Mouse (Mus musculus) spleen, postnatal 10 days (tissue): ENCODE measurements around the gene Slc1a1.

Experiments
- DNase-seq, 2 experiments: peaks; one replicate each; pipeline ENCODE4 v3.0.0; 2021 to 2022; ENCODE audit warnings: low spot score in 2 of 2

Gene Slc1a1

DNA sequence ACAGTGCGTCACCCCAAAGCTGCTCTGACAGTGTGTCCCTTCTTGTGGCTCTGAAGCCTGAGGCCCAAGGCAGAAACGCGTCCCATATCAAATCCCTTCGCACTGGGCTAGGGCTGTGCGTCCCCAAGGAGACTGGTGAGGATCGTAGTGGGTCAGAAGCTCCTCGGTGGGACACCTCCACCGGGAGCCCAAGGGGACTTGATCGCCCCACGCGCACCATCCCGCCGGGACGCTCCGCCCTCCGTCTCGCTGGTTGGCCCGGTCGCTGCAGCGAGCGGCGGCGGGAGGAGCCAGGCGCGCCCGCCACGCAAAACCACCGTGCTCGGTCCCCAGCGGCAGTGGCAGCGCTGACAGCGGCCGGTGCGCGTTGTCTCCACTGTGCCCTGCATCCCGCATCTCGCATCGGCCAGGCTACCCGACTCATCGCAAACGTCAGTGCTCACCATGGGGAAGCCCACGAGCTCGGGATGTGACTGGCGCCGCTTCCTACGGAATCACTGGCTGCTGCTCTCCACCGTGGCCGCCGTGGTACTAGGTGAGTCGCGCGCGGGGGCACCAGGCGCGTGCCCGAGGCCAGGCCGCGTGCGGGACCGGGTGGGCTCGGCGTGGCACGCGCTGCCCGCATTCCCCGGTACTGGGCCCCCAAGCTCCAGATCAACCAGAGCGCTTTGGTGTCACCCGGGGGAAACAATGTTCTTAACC lies at the start of gene Slc1a1:
Gene Slc1a1 (plus strand): TSS at position 252 of the 702 bp plus-strand sequence.
- peak in 1 of 2 experiments; percentile 16 for DNase-seq

DNA sequence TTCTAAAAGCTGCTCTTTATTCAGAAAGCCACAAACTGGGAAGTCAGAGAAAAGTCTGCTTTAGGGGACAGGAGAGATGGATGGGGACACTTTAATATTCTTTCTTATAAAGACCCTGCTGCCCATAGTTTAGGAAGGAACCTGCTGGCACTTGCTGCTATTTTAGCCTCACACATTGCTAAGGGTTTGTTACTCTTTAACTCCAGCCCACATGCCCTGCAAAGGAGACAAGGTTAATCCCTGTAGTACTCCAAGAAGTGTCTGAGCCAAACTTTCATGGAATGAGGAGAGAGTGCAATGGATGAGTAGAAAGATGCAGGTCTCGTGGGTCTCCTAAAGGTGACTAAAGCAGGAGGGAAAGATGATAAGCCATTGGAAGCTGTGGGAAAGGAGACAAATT lies 44.7 kb upstream of the Slc1a1 start:
- DNase-seq, result no peak

DNA sequence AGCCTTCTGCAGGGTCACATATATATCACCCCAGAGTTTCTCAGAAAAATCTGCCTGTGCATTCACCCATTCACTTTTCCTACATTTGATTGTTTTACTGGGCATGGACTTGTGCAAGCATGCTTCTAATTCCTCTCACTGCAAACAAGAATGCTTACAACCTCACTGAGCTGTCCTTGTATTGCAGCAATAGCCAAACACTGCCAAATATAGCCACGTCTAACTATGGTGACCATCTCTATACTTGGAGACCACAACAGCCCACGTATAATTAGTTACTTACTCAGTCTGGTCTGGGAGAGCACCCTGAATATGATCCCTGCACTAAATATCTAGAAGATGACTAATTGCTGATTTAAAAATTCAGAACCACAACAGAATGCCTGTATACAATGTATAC lies 41.5 kb upstream of the Slc1a1 start:
- no peak for DNase-seq

DNA sequence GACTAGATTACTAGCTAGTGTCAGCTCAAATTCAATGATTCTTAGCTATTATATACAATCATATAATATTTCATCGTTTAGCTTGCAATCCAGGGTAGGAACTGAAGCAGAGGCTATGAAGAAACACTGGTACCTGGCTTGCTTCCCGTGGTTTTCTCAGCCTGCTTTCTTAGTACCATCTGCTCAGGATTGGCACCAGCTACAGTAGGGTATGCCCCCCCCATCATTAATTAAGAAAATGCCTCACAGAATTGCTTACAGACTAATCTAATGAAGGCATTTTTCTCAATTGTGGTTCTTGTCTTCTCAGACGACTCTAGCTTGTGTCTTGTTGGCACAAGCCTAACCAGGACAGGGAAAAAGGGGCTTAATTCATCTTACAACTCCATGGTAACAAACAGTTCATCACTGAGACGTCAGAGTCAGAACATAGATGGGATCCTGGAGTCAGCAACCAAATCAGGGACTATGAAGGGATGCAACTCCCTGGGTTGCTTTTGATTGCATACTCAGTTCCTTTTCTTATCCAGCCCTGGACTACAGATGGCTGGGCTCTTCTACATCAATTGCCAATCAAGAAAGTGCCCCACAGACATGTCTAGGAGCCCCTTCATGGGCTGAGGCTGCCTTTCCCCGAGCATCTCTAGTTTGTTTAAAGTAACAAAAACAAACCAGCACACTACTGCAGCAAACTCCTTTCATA lies 38.6 kb upstream of the Slc1a1 start:
- DNase-seq, result no peak

DNA sequence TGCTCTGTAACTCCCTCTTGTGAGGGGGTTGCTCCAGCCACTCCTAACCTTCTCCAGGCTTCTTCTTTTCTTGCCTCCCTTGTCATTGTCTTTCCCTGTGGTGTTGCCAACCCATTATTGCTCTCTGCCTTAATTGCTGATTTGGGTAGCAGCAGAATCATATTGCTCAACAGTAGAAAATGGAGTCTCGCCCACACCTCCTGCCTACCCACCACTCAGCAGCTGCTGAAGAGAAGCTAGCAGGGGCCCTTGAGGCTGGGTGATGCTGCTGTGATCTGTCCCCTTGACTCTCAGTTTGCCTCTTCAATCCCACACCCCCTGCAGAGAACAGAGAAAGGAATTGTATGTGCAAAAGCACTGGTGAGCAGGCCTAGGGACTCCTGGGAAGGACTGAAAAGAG lies 37.9 kb upstream of the Slc1a1 start:
- no peak for DNase-seq

DNA sequence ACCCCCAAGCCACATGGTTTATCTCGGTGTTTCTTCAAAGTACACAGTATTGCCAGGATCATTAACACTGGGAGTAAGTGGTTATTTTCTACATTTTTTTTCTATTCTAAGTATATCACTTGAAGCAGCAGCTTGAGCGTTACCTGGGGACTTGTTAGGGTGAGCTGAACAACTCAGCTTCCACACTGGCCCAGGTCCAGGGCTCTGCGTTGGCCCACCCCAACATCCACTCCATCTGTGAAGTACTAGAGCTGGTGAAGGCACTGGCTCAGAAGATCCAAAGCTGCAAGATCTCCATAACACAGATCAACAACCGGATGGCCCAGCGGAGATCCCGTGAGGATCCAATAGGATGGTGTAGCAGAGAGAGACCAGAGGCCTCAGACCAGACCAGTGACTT lies 37.2 kb upstream of the Slc1a1 start:
- no peak for DNase-seq

DNA sequence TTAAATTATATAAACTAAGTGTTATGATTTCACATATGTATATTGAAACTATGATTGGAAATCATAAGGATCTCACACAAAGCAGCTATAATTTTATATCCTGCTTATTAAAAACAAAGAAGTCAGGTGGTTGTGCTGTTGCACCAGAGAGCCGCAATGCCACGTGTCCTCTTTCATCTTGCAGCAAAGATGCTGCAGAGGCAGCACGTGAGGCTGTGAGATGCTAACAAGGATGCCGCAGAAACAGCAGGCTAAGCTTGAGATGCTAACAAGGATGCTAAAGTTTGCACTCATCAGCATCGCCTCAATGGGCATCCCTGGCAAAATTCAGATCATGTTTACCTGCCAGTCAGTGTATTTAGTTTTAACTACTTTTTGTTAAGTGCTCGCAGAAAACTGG lies 34.4 kb upstream of the Slc1a1 start:
- no peak for DNase-seq

DNA sequence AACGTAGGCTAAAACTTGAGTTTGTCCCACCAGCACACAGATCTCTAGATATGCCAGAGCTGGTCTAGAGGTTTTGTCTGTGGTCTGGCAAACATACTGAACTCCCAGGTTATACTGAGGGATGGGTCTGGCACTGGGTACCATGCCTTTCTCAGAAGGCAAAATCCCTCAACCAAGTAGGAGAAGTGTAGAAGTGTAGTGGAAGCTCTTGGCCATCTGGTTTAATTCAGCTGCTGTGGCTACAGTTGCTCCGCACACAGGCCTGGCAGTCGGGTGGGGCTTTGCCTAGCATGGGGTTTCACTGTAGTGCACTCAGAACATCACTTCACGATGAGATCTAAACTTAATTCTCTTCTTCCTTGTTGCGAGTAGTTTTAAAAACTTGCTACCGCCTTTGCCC lies 28.6 kb upstream of the Slc1a1 start:
- DNase-seq, result no peak

DNA sequence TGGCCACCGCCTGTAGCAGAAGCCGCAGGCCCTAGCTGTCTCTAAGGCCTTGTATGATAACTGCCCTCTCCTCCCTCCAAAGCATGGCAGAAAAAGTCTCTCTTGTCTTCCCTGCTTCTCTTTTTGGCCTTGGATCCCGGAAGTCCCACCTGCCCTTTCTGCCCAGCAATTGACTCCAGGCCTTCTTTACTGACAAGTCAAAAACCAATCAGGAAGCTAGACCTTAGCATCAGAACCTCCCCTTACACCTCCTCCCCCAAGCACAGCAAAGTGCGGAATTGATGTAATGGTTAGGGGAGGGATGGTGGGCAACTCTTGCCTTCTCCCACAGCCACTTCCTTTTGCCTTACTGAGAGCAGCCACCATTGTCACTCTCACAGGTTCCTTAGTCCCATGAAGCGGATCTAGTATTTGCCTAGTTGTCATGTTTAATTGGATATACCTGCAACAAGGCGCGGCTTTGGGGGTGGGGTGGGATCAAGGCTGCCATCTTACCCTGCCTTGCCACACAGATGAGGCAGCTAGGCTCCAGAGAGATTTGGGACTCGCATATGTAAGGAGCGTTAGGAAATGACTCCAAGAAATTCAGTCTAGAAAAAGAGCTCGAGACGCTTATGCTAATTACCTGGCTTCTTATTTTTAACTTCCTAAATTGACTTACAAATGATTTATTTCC lies 27.9 kb upstream of the Slc1a1 start:
- DNase-seq, result no peak

DNA sequence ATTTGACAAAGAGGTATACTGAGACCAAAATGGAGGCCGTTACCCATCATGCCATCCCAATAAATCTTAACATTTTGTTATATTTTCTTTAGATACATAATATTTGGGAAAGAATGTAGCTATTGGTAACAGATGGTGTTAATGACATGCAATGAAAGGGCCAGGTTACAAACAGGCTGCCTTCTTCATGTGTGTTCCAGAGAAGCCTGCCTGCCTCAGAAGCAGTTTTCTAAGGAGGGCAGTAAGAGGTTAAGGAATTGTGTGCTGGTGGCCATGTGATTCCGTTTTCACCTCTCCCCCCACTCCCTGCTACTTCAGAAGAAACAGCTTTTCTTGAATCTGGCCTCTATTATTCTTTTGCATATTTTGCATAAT lies 27.4 kb upstream of the Slc1a1 start:
- DNase-seq, result no peak

DNA sequence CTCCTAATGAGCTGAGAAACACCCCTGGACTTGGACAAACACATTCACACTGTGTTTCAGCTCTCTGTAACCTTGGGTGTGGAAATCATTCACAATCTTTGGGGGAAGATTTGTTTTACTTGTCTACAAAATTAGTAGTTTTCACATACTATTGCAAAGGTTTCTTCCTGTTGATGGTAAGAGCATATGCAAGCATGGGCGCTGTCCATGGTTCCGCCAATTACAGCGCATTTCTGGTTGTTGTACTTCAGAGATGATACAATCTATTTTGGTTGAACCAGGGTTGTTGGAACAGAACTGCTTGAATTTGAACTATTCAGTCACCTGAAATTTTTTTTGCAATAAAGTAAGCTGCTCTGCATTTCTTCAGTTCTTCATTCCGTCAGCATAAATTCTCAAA lies 16.6 kb upstream of the Slc1a1 start:
- DNase-seq, result no peak

DNA sequence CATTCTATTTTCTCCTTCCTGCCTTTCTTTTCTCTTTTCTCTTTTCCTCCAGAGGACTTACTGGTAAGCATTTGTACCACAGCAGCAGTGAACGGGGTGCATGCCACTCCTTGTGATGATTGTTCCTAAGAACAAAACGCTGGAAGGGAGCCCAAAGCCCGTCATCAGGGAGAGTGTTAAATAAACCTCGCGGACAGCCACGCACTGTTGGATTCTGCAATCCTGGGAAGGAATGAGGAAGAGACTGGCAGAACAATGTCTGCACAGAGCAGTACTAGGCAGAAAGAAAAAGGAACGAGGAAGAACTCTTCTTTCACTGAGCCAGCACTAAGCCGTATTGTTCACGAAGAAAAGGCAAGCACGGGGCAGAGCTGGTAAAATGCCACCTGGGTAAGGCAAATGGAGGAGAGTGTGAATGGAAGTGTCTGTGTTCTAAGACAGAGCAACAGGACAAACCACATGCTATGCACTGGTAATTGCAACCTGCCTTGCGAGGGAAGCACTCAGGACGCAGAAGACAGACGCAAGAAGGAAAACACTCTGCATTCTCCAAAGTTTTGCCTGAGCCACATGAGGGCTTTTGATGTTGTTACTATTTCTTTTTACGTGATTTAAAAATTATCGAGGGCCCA lies 7.0 kb upstream of the Slc1a1 start:
- no peak for DNase-seq

DNA sequence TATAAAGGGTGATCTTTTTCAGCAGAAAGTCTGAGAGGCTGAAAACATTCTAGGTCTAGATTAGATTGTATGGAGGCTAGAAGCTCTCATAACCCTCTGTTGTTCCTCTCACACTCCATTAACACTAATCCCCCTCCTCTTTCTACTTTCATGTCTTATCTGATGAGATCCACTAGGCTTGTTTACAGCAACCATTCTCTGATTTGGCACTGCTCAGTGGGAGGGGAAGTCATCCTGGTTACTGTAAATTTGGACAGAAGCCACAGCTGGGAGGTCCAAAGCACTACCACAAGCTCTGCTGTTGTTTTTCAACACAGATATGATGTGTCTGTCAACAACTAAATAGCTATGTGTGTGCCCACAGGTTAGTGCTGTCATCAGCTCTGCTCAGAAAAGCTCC lies 3.5 kb upstream of the Slc1a1 start:
- DNase-seq, result no peak

DNA sequence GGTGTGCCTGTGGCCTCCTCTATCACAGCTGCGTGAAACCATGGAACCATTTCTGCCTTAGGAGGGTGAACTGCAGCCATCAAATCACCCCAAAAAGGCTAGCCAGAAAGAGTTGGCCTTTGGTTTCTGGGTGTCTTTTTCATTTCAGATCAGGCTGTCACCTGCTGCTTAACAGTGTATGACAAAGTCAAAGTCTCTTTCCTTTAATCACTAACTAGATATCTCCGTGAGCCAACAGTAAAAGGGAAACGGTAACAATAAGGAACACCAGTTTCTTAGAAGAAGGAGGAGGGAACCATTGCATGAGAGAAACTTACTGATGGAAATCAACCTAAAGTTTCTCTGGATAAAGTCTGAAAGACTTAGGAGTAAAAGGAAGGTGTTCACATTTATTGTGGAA lies 2.2 kb upstream of the Slc1a1 start:
- no peak for DNase-seq

DNA sequence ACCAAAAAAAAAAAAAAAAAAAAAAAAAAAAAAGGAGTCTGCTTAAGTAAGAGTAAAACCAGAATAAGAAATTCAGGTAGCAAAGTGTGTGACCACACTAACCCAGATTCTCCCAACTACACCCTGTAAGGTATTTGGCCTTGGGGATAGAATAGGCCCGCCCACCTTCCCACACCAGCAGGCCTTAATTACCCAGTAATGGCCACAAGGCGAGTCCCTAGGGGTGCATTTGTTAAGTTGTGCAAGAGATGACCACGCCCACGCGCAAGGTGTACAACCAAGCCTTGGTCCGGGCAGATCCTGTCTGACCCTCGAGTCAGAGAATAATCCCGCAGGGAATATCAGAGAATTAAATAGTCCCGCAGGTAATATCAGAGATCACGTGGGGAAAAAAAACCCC lies 461 bp upstream of the Slc1a1 start:
- no peak for DNase-seq

DNA sequence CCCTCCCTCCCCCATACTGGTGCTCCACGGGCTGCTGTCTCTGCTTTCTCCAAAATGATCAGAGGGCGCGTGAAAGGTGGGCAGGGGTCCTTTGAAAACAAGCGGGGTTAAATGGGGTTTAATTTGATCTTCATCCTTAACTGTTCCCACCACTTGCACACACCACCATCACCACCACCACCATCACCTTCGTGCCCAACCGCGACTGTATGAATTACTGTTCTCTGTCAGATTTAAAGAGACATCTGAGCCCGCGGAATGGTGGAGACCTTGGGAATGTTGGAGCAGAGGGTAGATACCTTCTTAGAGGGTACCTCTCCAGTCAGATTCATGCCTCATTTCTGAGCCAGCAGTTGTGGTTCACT lies 633 bp downstream of the Slc1a1 start:
- DNase-seq, result no peak

DNA sequence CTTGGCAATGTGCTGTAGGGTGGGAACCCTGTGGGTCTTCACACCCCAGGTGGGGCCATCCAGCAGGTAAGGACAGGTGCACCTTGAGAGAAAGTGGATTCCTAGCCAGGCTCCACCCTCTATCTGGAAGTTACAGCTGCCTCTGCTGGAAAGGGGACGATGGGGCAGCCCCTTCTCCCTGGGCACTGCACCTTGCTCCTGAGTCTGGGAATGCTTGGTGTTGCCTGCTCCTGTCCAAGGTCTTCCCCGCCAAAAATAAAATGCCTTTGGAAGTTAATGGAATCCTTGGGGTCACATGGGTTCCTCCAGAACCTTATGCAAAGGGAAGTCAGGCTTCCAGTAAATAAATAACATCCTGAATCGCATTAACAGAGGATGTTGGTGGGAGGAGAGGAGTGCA lies 1.3 kb downstream of the Slc1a1 start:
- DNase-seq, result no peak

DNA sequence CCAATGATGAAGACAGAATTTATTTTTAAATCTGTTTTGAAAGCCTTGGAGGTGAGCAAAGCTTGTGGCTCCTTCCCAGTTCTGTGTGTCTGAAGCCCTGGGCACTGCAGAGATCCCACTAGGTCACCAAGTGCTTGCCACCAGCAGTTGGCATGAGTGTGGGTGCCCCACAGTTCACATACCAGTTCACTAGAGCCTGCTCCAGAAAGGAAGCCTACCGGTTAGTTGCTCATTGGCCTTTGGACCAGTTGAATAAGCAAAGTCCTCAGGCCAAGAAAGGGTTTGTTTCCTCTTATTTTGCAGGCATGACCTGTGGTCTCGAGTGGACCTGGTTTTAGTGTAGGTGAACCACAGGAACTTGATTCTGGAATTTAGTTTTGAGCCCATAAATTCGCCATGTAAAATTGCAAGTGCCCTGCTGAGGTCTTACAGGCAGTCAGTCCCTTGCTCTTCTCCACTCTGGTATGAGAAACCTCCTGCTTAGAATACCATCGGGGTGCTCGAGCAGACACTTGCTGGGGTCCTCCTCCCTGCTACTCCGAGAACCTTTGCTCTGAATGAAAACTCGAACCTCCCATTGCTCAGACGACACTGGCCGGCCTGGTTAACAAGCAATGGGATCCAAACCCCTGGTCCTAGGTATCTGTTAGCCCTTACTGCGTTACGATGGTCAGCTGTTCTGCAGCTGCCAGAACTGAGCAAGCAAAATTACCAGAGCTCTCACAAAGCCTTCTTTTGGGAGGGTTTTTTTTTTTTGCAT lies 2.0 kb downstream of the Slc1a1 start:
- DNase-seq, result no peak

DNA sequence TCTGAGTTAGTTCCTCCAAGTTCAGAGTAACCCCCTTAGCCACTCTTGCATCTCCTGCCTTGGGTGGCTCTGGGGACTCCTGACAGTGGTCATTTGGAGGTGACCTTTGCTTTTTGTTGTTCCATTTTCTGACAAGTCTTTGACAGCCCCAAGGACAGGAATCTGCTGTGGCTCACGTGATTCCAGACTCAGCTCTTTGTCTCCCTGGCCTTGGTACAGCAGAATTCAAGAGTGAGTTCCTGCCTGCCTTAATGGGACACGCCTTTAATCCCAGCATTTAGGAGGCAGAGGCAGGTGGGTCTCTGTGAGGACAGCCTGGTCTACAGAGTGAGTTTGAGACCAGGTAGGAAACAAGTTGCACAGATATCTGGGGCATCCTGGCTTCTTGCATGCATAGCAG lies 3.9 kb downstream of the Slc1a1 start:
- DNase-seq, result no peak

DNA sequence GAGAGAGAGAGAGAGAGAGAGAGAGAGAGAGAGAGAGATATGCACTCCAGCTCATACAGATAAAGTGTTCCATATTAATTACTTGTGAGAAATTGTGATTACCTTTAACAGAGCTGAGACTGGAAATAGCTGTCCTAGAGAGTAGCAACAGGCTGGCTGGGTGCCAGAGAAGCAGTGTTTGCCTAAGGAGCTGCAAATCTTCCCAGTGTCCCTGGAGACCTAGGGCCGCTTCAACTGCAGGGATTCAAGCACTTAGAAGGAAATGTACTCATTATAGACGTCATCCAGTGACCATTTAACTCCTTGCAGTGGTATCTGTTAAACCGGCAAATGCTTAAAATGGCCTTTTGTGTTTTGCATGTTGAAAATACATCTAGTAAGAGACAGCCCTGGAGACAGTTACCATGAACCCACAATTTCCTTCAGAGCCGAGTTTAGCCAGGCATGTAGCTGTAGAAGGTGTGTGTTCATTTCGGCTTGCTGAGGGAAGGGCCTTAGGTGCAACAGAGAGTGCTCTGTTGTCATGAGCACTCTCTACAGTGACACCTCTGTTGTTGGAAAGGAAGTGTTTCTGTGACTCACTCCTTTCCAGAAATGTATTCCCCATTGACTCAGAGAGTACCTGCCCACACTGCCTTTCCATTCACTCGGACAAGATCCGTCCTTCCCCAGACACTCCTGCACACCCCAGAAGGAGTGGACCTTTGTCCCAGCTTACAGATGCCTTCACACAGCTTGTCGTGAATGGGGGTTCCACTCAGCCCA lies 10.3 kb downstream of the Slc1a1 start:
- DNase-seq, result no peak

DNA sequence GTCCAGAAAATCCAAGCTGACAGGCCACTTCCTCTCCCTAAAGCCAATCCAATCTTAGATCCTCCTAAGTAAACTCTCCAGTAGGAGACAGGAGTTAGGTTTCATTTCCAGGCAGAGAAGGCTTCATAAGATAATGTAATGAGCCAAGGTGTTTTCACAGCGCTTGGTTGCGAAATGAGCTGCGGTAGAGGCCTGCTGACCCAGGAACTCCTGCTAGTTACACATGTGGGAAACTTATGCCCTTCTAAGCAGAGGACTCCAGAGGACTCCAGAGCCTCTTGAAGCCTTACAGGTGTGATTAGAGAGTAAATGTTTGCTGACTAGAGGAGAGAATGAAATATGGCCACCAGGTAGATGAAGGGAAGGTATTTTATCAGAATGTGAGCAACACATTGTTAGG lies 15.7 kb downstream of the Slc1a1 start:
- DNase-seq, result no peak
